Mouse (Mus musculus): Measurements from ENCODE around the gene Src. TPM values are rescaled to one million over a fixed set of nuclear protein-coding genes. Genes with fewer than 3 reads are reported as not detected.

The Src gene
- total RNA-seq, 1 experiment, result 36.7 TPM

DNA sequence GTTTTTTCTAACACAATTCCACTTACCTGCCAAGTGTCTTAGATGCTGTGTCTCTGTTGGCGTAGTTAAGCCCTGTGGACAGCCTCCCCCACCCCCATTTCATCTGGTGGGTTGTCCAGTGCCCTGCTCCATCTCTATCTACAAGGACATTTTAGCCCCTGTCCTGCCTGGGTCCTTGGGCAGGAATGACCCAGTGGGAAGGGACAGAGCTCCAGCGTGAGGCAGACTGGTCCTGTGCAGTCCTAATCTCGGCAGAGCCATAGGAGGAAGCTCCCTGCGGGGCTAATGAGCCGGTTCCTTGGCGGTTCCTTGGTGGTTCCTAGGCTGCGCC, 28.7 kb upstream of the Src start:
- no peak overlapping the region for H3K9ac ChIP-seq (ENCODE audit: insufficient read depth, low read depth, low read length, poor library complexity, severe bottlenecking)
- H3K4me1 ChIP-seq (ENCODE audit: control insufficient read depth in 2 of 2, insufficient read depth in 2 of 2, low read length in 2 of 2, poor library complexity in 1 of 2), result peaks cover 21 to 30% of the 10 kb centered on the region in 2 experiments
- H3K36me3 ChIP-seq (ENCODE audit: control insufficient read depth, insufficient read depth, low read length, poor library complexity, severe bottlenecking), result peaks cover 4% of the 10 kb centered on the region; the same call in 1 of the 2 replicates
- TF ChIP-seq MAFK (IDR thresholded peaks at IDR 0.05; ENCODE audit: insufficient read depth, low read depth, low read length) (no peak), HCFC1 (IDR thresholded peaks at IDR 0.05; ENCODE audit: borderline replicate concordance, insufficient read depth, low read length) (no peak), CHD2 (IDR thresholded peaks at IDR 0.05; ENCODE audit: low read depth, low read length) (no peak), ZNF384 (IDR thresholded peaks at IDR 0.05; ENCODE audit: low read depth, low read length) (no peak), ZC3H11A (IDR thresholded peaks at IDR 0.05; ENCODE audit: borderline replicate concordance, low read depth, low read length) (no peak)
- no peak for DNase-seq (ENCODE audit: low read depth, low spot score)
- in situ Hi-C loops (cut with MboI; ENCODE audit: low sequenced_read_pairs in 2 of 2, unreplicated experiment in 2 of 2), result no loop called here
- H3K9me3 ChIP-seq (ENCODE audit: control insufficient read depth, insufficient read depth, low read depth, low read length), result no peaks in the 10 kb centered on the region
- H3K27ac ChIP-seq (ENCODE audit: insufficient read depth, low read depth, low read length, poor library complexity, severe bottlenecking), result 0 out of 2 replicates have a peak overlapping the region, but pooled peaks have one; percentile 0
- no peak overlapping the region for H3K4me3 ChIP-seq (ENCODE audit: insufficient read depth in 1 of 2, low read depth in 1 of 2, low read length in 2 of 2, poor library complexity in 1 of 2, severe bottlenecking in 1 of 2)

DNA sequence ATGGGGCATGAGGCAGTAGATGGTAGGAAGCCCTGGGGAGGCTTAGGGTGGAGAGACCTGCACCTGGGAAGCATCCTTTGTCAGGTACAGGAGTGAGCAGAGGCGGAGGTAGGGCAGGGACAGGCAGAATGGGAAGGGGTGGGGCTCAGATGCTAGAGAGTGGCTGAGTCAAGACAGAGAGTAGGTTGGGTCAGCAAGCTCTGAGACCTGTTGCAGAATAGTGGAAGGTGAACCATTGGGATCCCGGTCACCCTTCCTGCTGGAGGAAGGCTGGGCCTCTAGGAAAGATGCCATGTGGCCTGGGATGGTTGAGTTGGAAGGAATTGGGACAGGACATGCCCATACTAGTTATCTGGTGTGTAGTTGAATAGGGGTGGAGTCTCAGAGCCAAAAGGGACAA, 25.9 kb upstream of the Src start:
- 0 out of 2 replicates have a peak overlapping the region, but pooled peaks have one; percentile 11 for H3K9ac ChIP-seq (ENCODE audit: insufficient read depth, low read depth, low read length, poor library complexity, severe bottlenecking)
- no peak overlapping the region for H3K4me3 ChIP-seq (ENCODE audit: insufficient read depth in 1 of 2, low read depth in 1 of 2, low read length in 2 of 2, poor library complexity in 1 of 2, severe bottlenecking in 1 of 2)
- TF ChIP-seq ZC3H11A (IDR thresholded peaks at IDR 0.05; ENCODE audit: borderline replicate concordance, low read depth, low read length) (no peak), CHD2 (IDR thresholded peaks at IDR 0.05; ENCODE audit: low read depth, low read length) (no peak), MAFK (IDR thresholded peaks at IDR 0.05; ENCODE audit: insufficient read depth, low read depth, low read length) (no peak), ZNF384 (IDR thresholded peaks at IDR 0.05; ENCODE audit: low read depth, low read length) (no peak), HCFC1 (IDR thresholded peaks at IDR 0.05; ENCODE audit: borderline replicate concordance, insufficient read depth, low read length) (no peak)
- peaks cover 18% of the 10 kb centered on the region; the same call in 1 of the 2 replicates for H3K36me3 ChIP-seq (ENCODE audit: control insufficient read depth, insufficient read depth, low read length, poor library complexity, severe bottlenecking)
- in situ Hi-C loops (cut with MboI; ENCODE audit: low sequenced_read_pairs in 2 of 2, unreplicated experiment in 2 of 2), result no loop called here
- H3K27ac ChIP-seq (ENCODE audit: insufficient read depth, low read depth, low read length, poor library complexity, severe bottlenecking), result peak overlapping the region; percentile 64
- peaks cover 22 to 47% of the 10 kb centered on the region in 2 experiments for H3K4me1 ChIP-seq (ENCODE audit: control insufficient read depth in 2 of 2, insufficient read depth in 2 of 2, low read length in 2 of 2, poor library complexity in 1 of 2)
- no peaks in the 10 kb centered on the region for H3K9me3 ChIP-seq (ENCODE audit: control insufficient read depth, insufficient read depth, low read depth, low read length)
- no peak for DNase-seq (ENCODE audit: low read depth, low spot score)

DNA sequence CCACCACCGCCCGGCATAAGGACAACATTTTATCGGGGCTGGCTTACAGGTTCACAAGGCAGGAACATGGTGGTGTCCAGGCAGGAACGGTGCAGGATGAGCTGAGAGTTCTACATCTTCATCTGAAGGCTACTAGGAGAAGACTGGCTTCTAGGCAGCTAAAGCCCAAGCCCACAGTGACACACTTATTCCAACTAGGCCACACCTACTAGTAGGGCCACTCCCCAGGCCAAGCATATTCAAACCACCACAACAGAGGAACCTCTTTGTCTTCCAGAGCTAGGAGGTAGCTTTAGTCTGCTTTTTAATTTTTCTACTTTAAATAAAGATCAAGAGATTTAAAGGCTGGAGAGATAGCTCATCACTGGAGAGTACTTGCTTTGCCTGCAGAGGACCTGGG, 24.7 kb upstream of the Src start:
- no peak overlapping the region for H3K4me3 ChIP-seq (ENCODE audit: insufficient read depth in 1 of 2, low read depth in 1 of 2, low read length in 2 of 2, poor library complexity in 1 of 2, severe bottlenecking in 1 of 2)
- H3K9ac ChIP-seq (ENCODE audit: insufficient read depth, low read depth, low read length, poor library complexity, severe bottlenecking), result no peak overlapping the region
- H3K36me3 ChIP-seq (ENCODE audit: control insufficient read depth, insufficient read depth, low read length, poor library complexity, severe bottlenecking), result peaks cover 18% of the 10 kb centered on the region; the same call in 1 of the 2 replicates
- H3K9me3 ChIP-seq (ENCODE audit: control insufficient read depth, insufficient read depth, low read depth, low read length), result no peaks in the 10 kb centered on the region
- H3K27ac ChIP-seq (ENCODE audit: insufficient read depth, low read depth, low read length, poor library complexity, severe bottlenecking), result no peak overlapping the region
- TF ChIP-seq ZC3H11A (IDR thresholded peaks at IDR 0.05; ENCODE audit: borderline replicate concordance, low read depth, low read length), result no peak
- no peak for TF ChIP-seq CHD2 (IDR thresholded peaks at IDR 0.05; ENCODE audit: low read depth, low read length)
- TF ChIP-seq MAFK (IDR thresholded peaks at IDR 0.05; ENCODE audit: insufficient read depth, low read depth, low read length), result no peak
- no peak for TF ChIP-seq HCFC1 (IDR thresholded peaks at IDR 0.05; ENCODE audit: borderline replicate concordance, insufficient read depth, low read length)
- no peak for TF ChIP-seq ZNF384 (IDR thresholded peaks at IDR 0.05; ENCODE audit: low read depth, low read length)
- no peak for DNase-seq (ENCODE audit: low read depth, low spot score)
- peaks cover 20 to 47% of the 10 kb centered on the region in 2 experiments for H3K4me1 ChIP-seq (ENCODE audit: control insufficient read depth in 2 of 2, insufficient read depth in 2 of 2, low read length in 2 of 2, poor library complexity in 1 of 2)
- in situ Hi-C loops (cut with MboI; ENCODE audit: low sequenced_read_pairs in 2 of 2, unreplicated experiment in 2 of 2), result no loop called here

DNA sequence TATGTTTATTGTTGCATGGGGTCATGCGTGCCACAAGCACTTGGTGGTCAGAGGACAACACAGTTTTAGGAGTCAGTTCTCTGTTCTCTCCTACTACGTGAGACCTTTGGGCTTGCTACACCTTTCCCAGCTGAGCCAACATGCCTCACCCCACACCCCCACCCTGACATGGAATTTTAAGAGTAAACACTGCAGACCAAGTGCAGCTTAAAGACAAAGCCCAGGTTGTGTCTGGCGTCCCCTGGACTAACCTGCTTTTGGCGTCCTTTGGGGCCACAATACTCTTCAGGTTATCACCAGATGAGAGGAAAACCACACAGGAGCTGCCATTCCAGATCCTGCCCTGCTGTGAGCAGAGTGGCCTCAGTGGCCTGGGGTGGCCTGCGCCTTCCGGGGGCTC, 23.4 kb upstream of the Src start:
- Histone ChIP-seq H3K4me1 (ENCODE audit: control insufficient read depth in 2 of 2, insufficient read depth in 2 of 2, low read length in 2 of 2, poor library complexity in 1 of 2) (peaks cover 20 to 47% of the 10 kb centered on the region in 2 experiments), H3K9me3 (ENCODE audit: control insufficient read depth, insufficient read depth, low read depth, low read length) (no peaks in the 10 kb centered on the region), H3K4me3 (ENCODE audit: insufficient read depth in 1 of 2, low read depth in 1 of 2, low read length in 2 of 2, poor library complexity in 1 of 2, severe bottlenecking in 1 of 2) (no peak overlapping the region), H3K27ac (ENCODE audit: insufficient read depth, low read depth, low read length, poor library complexity, severe bottlenecking) (no peak overlapping the region; the same call in 1 of the 2 replicates), H3K36me3 (ENCODE audit: control insufficient read depth, insufficient read depth, low read length, poor library complexity, severe bottlenecking) (peaks cover 18% of the 10 kb centered on the region; the same call in 1 of the 2 replicates), H3K9ac (ENCODE audit: insufficient read depth, low read depth, low read length, poor library complexity, severe bottlenecking) (no peak overlapping the region)
- in situ Hi-C loops (cut with MboI; ENCODE audit: low sequenced_read_pairs in 2 of 2, unreplicated experiment in 2 of 2), result no loop called here
- no peak for DNase-seq (ENCODE audit: low read depth, low spot score)
- no peak for TF ChIP-seq MAFK (IDR thresholded peaks at IDR 0.05; ENCODE audit: insufficient read depth, low read depth, low read length)
- no peak for TF ChIP-seq CHD2 (IDR thresholded peaks at IDR 0.05; ENCODE audit: low read depth, low read length)
- TF ChIP-seq ZNF384 (IDR thresholded peaks at IDR 0.05; ENCODE audit: low read depth, low read length), result no peak

DNA sequence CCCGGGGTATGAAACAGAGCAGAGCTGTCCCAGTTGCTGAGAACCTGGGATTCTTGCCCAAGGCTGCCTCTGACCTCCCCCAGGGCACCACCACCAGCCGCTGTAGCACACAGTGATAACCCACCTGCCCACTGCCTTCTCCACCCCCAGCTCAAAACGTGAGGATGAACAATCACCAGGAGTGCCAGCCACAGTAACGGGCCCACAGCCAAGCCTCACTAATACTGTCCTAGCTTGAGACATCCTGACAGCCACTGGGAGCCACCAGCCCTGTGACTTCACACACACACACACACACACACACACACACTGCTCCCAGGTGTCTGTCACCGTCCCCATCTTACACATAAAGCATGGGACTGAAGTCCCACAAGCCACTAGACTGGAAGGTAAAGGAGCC, 22.9 kb upstream of the Src start:
- H3K4me3 ChIP-seq (ENCODE audit: insufficient read depth in 1 of 2, low read depth in 1 of 2, low read length in 2 of 2, poor library complexity in 1 of 2, severe bottlenecking in 1 of 2), result no peak overlapping the region
- peaks cover 20 to 47% of the 10 kb centered on the region in 2 experiments for H3K4me1 ChIP-seq (ENCODE audit: control insufficient read depth in 2 of 2, insufficient read depth in 2 of 2, low read length in 2 of 2, poor library complexity in 1 of 2)
- peaks cover 18% of the 10 kb centered on the region; the same call in 1 of the 2 replicates for H3K36me3 ChIP-seq (ENCODE audit: control insufficient read depth, insufficient read depth, low read length, poor library complexity, severe bottlenecking)
- no peak overlapping the region for H3K27ac ChIP-seq (ENCODE audit: insufficient read depth, low read depth, low read length, poor library complexity, severe bottlenecking)
- H3K9ac ChIP-seq (ENCODE audit: insufficient read depth, low read depth, low read length, poor library complexity, severe bottlenecking), result no peak overlapping the region
- TF ChIP-seq HCFC1 (IDR thresholded peaks at IDR 0.05; ENCODE audit: borderline replicate concordance, insufficient read depth, low read length), result no peak
- no peak for TF ChIP-seq CHD2 (IDR thresholded peaks at IDR 0.05; ENCODE audit: low read depth, low read length)
- TF ChIP-seq ZNF384 (IDR thresholded peaks at IDR 0.05; ENCODE audit: low read depth, low read length), result no peak
- TF ChIP-seq MAFK (IDR thresholded peaks at IDR 0.05; ENCODE audit: insufficient read depth, low read depth, low read length), result no peak
- TF ChIP-seq ZC3H11A (IDR thresholded peaks at IDR 0.05; ENCODE audit: borderline replicate concordance, low read depth, low read length), result no peak
- H3K9me3 ChIP-seq (ENCODE audit: control insufficient read depth, insufficient read depth, low read depth, low read length), result no peaks in the 10 kb centered on the region
- in situ Hi-C loops (cut with MboI; ENCODE audit: low sequenced_read_pairs in 2 of 2, unreplicated experiment in 2 of 2), result no loop called here
- DNase-seq (ENCODE audit: low read depth, low spot score), result no peak
